Mouse (Mus musculus): ENCODE data around the gene 9130213A22Rik. TPM values are rescaled to one million over a fixed set of nuclear protein-coding genes. Genes with fewer than 3 reads are reported as not detected.

The 9130213A22Rik gene
- polyA plus RNA-seq, 1 experiment from 2014 or later = 0.07 TPM

DNA sequence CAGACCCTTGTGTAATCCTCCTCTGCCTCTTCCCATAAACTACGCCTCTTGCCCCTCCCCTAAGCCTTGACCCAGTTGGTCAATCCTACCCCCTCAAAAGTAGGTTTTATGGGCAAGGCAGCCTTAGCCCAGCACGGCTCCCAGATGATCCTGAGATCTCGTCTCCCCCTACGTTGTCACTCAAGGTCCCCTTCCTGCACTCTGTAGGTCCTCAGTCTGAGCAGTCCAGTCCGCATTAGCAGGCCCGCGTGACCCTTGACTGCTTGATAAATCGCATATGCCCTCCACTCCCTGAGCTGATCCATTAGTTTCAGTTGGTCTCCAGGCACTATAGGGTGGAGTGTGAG is 12.2 kb upstream of the 9130213A22Rik start:
- no peak for DNase-seq
- H3K4me1 ChIP-seq (ENCODE audit: insufficient read depth) = peaks cover 19% of the 10 kb centered on the region
- ATAC-seq = no peak
- no peaks in the 10 kb centered on the region for H3K36me3 ChIP-seq (replicated peaks; ENCODE audit: insufficient read depth, low read length)
- no peak overlapping the region for H3K4me3 ChIP-seq (ENCODE audit: low read depth, low read length)
- H3K27me3 ChIP-seq (ENCODE audit: insufficient read depth, low read length) = no peaks in the 10 kb centered on the region
- peak overlapping the region; percentile 69 for H3K4me2 ChIP-seq (ENCODE audit: low read depth, low read length)
- no peak overlapping the region for H3K27ac ChIP-seq (ENCODE audit: low read depth)
- 43% methylated on average over 8 of the region's 8 CpGs for WGBS (ENCODE audit: insufficient replicate concordance)
- TF ChIP-seq EP300 (IDR thresholded peaks at IDR 0.05; ENCODE audit: low read depth) (no peak), CTCF (IDR thresholded peaks at IDR 0.05; ENCODE audit: low read depth) (no peak)
- no peak overlapping the region for H3K9ac ChIP-seq (replicated peaks)
- H3K9me3 ChIP-seq (ENCODE audit: low read length) = no peaks in the 10 kb centered on the region

DNA sequence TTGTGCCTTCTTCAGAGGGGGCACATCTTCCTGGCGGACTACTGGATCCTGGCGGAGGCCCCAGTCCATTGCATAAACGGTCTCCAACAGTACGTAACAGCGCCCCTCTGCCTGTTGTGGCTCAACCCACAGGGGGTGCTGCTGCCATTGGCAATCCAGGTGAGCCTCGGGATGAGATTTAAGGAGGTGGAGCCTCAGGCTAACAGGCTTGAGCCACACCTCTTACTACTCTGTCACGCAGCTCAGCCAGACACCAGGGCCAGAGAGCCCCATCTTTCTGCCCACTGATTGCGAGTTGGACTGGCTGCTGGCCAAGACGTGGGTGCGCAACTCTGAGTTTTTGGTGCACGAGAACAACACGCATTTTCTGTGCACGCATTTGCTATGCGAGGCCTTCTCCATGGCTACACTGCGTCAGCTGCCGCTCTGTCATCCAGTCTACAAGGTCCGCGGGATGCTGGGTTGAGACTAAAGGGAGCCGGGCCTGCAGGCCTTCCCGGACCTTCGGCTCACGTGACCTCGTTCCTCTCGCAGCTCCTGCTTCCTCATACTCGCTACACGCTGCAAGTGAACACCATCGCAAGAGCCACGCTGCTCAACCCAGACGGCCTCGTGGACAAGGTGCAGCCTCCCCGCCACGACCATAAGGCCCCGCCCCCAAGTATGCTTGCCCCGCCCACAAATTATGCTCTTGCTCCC is 11.7 kb upstream of the 9130213A22Rik start:
- Histone ChIP-seq H3K9me3 (ENCODE audit: low read length) (no peaks in the 10 kb centered on the region), H3K27me3 (ENCODE audit: insufficient read depth, low read length) (no peaks in the 10 kb centered on the region), H3K9ac (replicated peaks) (no peak overlapping the region), H3K27ac (ENCODE audit: low read depth) (no peak overlapping the region), H3K36me3 (replicated peaks; ENCODE audit: insufficient read depth, low read length) (no peaks in the 10 kb centered on the region), H3K4me1 (ENCODE audit: insufficient read depth) (peaks cover 19% of the 10 kb centered on the region), H3K4me2 (ENCODE audit: low read depth, low read length) (peak overlapping the region; percentile 69), H3K4me3 (ENCODE audit: low read depth, low read length) (peak overlapping the region; percentile 36)
- TF ChIP-seq EP300 (IDR thresholded peaks at IDR 0.05; ENCODE audit: low read depth) (no peak), CTCF (IDR thresholded peaks at IDR 0.05; ENCODE audit: low read depth) (peak; percentile 46)
- DNase-seq = peak; percentile 73
- 4% methylated on average over 34 of the region's 34 CpGs for WGBS (ENCODE audit: insufficient replicate concordance)
- peak; percentile 79 for ATAC-seq

DNA sequence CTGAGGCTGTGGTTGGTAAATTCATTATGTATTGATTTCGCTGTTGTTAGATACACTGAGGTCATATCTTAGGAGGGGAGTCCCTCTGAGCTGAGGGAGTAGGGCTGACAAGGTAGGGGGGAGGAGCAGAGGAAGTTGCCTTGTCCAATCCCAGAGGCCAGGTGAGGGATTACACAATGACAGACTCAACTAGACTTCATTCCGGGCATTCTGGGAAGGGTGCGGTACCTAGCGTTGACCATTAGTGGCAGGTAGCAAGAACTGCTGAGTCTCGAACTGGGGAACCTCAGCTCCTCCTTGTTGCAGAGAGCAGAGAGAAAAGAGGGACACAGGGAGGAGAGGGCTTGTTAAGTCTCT is 11.2 kb upstream of the 9130213A22Rik start:
- DNase-seq = no peak
- Histone ChIP-seq H3K4me3 (ENCODE audit: low read depth, low read length) (no peak overlapping the region), H3K27ac (ENCODE audit: low read depth) (no peak overlapping the region), H3K36me3 (replicated peaks; ENCODE audit: insufficient read depth, low read length) (no peaks in the 10 kb centered on the region), H3K9ac (replicated peaks) (no peak overlapping the region), H3K4me1 (ENCODE audit: insufficient read depth) (peaks cover 19% of the 10 kb centered on the region), H3K27me3 (ENCODE audit: insufficient read depth, low read length) (no peaks in the 10 kb centered on the region), H3K9me3 (ENCODE audit: low read length) (no peaks in the 10 kb centered on the region), H3K4me2 (ENCODE audit: low read depth, low read length) (peak overlapping the region; percentile 69; the same call in 1 of the 2 replicates)
- TF ChIP-seq EP300 (IDR thresholded peaks at IDR 0.05; ENCODE audit: low read depth) (no peak), CTCF (IDR thresholded peaks at IDR 0.05; ENCODE audit: low read depth) (no peak)
- WGBS (ENCODE audit: insufficient replicate concordance) = 49% methylated on average over 5 of the region's 5 CpGs
- peak; percentile 50 for ATAC-seq

DNA sequence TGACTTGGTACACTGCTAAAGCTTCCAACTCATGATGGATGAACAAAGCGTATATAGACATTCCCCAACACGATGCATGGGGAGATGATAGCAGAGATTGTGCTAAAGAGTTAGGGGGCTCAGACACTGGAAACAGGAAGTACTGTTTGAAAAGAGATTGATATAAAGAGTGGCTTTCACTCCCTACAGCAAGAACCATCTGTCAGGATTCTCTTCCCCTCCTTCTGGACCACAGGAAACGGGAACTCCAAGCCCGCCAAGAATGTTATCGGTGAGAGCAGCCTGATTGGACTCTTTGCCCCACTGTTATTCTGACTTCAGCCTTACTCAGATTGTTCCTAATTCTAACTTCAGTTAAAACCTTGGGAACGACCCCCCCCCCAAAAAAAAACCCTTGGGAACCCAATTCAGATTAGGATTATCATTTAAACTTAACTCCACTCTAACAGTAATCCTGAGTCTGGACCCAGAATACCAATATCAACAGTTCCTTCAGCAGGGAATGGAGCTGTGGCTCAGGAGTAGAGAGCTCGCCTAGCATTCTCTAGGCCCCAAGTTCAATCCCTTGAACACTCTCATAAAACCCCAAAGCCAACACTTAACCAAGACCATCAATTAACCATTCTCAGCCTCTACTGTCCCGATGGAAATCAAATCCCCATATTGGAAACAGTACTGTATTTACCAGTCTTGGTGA is 6.2 kb upstream of the 9130213A22Rik start:
- no peak for ATAC-seq
- no peaks in the 10 kb centered on the region for H3K27me3 ChIP-seq (ENCODE audit: insufficient read depth, low read length)

DNA sequence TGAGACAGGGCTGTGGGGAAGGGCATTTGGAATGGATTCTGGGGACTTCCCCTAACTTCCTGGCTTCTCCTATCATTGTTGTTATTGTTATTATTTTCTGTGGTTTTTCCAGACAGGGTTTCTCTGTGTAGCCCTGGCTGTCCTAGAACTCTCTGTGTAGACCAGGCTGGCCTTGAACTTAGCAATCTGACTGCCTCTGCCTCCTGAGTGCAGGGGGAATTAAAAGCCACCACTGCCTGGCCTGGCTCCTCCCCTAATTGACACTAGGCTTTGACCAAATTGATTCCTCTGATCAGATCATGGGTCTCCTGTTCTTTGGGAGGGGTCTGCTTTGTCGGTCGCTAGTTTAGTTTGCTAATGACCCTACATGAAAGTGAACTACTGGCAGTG is 4.3 kb upstream of the 9130213A22Rik start:
- ATAC-seq = no peak
- H3K27ac ChIP-seq (ENCODE audit: low read depth) = no peak overlapping the region
- no peaks in the 10 kb centered on the region for H3K36me3 ChIP-seq (replicated peaks; ENCODE audit: insufficient read depth, low read length)
- no peaks in the 10 kb centered on the region for H3K9me3 ChIP-seq (ENCODE audit: low read length)
- H3K27me3 ChIP-seq (ENCODE audit: insufficient read depth, low read length) = peaks cover 5% of the 10 kb centered on the region
- DNase-seq = no peak
- WGBS (ENCODE audit: insufficient replicate concordance) = 49% methylated on average over 2 of the region's 2 CpGs
- H3K4me2 ChIP-seq (ENCODE audit: low read depth, low read length) = peak overlapping the region; percentile 97
- no peak overlapping the region for H3K4me3 ChIP-seq (ENCODE audit: low read depth, low read length)
- H3K4me1 ChIP-seq (ENCODE audit: insufficient read depth) = peaks cover 27% of the 10 kb centered on the region
- H3K9ac ChIP-seq (replicated peaks) = no peak overlapping the region
- TF ChIP-seq EP300 (IDR thresholded peaks at IDR 0.05; ENCODE audit: low read depth) (no peak), CTCF (IDR thresholded peaks at IDR 0.05; ENCODE audit: low read depth) (no peak)

More for the DNA sequence above, 6.2 kb upstream of the 9130213A22Rik start:
- 49% methylated on average over 8 of the region's 8 CpGs for WGBS (ENCODE audit: insufficient replicate concordance)
- no peak for TF ChIP-seq CTCF (IDR thresholded peaks at IDR 0.05; ENCODE audit: low read depth)
- Histone ChIP-seq H3K9ac (replicated peaks) (no peak overlapping the region), H3K36me3 (replicated peaks; ENCODE audit: insufficient read depth, low read length) (no peaks in the 10 kb centered on the region), H3K4me3 (ENCODE audit: low read depth, low read length) (no peak overlapping the region), H3K27ac (ENCODE audit: low read depth) (no peak overlapping the region), H3K4me1 (ENCODE audit: insufficient read depth) (peaks cover 21% of the 10 kb centered on the region), H3K9me3 (ENCODE audit: low read length) (no peaks in the 10 kb centered on the region), H3K4me2 (ENCODE audit: low read depth, low read length) (no peak overlapping the region)
- DNase-seq = no peak

DNA sequence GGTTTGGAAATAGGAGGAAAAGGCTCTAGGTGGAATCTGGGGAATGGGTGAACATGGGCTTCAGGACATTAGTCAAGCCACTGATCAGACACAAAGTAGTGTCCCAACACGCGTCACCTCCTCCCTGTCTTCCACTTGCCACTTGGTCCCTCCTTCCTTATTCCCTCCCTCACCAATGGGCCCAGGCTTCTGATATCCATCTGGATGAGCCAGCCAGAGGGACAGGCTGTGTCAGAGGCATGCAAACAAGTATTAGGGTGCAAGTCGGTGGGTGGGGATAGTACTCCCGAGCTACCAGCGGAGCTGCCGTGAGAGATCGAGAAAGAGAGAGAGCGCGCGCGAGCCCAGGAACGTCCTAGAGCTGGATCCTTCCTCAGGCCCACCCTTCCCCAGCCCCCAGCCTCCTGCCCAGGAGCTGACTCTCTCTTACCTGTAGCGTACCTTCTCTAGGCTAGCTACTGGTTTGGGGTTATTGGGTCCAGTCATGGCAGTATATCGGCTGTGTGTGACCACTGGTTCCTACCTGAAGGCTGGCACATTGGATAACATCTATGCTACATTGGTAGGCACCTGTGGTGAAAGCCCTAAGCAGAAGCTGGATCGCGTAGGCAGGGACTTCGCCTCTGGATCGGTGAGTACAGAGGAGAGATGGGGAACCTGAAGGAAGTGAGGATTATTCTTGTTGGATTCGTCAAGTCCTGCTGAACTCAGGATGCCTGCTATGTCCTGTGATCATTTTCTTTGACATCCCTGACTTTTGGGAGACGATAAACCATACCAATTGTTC is 3.7 kb upstream of the 9130213A22Rik start:
- Histone ChIP-seq H3K9ac (replicated peaks) (peak overlapping the region; percentile 64; the same call in 1 of the 2 replicates), H3K4me2 (ENCODE audit: low read depth, low read length) (peak overlapping the region; percentile 97), H3K9me3 (ENCODE audit: low read length) (no peaks in the 10 kb centered on the region), H3K27ac (ENCODE audit: low read depth) (no peak overlapping the region), H3K36me3 (replicated peaks; ENCODE audit: insufficient read depth, low read length) (no peaks in the 10 kb centered on the region), H3K27me3 (ENCODE audit: insufficient read depth, low read length) (peaks cover 10% of the 10 kb centered on the region), H3K4me3 (ENCODE audit: low read depth, low read length) (peak overlapping the region; percentile 61), H3K4me1 (ENCODE audit: insufficient read depth) (peaks cover 33% of the 10 kb centered on the region)
- DNase-seq = no peak
- TF ChIP-seq EP300 (IDR thresholded peaks at IDR 0.05; ENCODE audit: low read depth) = no peak
- no peak for TF ChIP-seq CTCF (IDR thresholded peaks at IDR 0.05; ENCODE audit: low read depth)
- WGBS (ENCODE audit: insufficient replicate concordance) = 11% methylated on average over 20 of the region's 20 CpGs
- no peak for ATAC-seq
